Mouse (Mus musculus) heart, adult 2 months (tissue): ENCODE measurements around the gene Ada. TPM values are rescaled to one million over a fixed set of nuclear protein-coding genes. Genes with fewer than 3 reads are reported as not detected.

Experiments
- DNase-seq, 2 experiments: peaks; one replicate each; pipeline ENCODE4 v3.0.0; 2021
- H3K27ac ChIP-seq: fragments of 200-600 bp; 2 replicates; pipeline ENCODE4 v1.8.1; 2022
- H3K27me3 ChIP-seq: fragments of 200-500 bp; 2 replicates; pipeline ENCODE4 v1.6.1; 2012; ENCODE audit warnings: mild to moderate bottlenecking, low read length, inconsistent platforms, mixed read lengths; ENCODE audit not compliant: control insufficient read depth, insufficient read depth
- H3K36me3 ChIP-seq: fragments of 200-500 bp; 2 replicates; pipeline ENCODE4 v1.6.1; 2012; ENCODE audit warnings: low read length, inconsistent platforms; ENCODE audit not compliant: control insufficient read depth, insufficient read depth
- H3K4me1 ChIP-seq: fragments of 200-500 bp; 2 replicates; pipeline ENCODE4 v1.6.1; 2011; ENCODE audit warnings: low read length; ENCODE audit not compliant: control insufficient read depth, insufficient read depth
- H3K4me3 ChIP-seq: fragments of 200-600 bp; 2 replicates; pipeline ENCODE4 v1.8.1; 2022
- H3K79me2 ChIP-seq: fragments of 200-500 bp; replicated peaks from 2 replicates; pipeline ENCODE4 v1.6.1; 2012; ENCODE audit warnings: mild to moderate bottlenecking, inconsistent platforms, low read length, moderate library complexity, mixed read lengths; ENCODE audit not compliant: control insufficient read depth, insufficient read depth
- H3K9ac ChIP-seq: fragments of 200-500 bp; 2 replicates; pipeline ENCODE4 v1.6.1; 2012; ENCODE audit warnings: low read depth, mild to moderate bottlenecking, control low read depth, inconsistent platforms, low read length, mixed read lengths
- CTCF ChIP-seq: fragments of 200-600 bp; IDR thresholded peaks from 2 replicates; pipeline ENCODE4 v1.8.1; 2022; ENCODE audit warnings: antibody characterized with exemption, mild to moderate bottlenecking, moderate library complexity
- EP300 ChIP-seq: fragments of 200-500 bp; IDR thresholded peaks from 2 replicates; pipeline ENCODE4 v1.6.1; 2011; ENCODE audit warnings: low read depth, low read length, control low read depth; ENCODE audit not compliant: insufficient read depth
- POLR2A ChIP-seq: fragments of 200-500 bp; IDR thresholded peaks from 2 replicates; pipeline ENCODE4 v1.6.1; 2011; ENCODE audit warnings: mild to moderate bottlenecking, low read depth, low read length, control low read depth; ENCODE audit not compliant: insufficient read depth
- WGBS: fragments of 180-500 bp; shearing (Covaris S2); methylation state at CpG from one replicate; pipeline ENCODE4 v1.1.7; 2018; 5-methylcytosine and 5-hydroxymethylcytosine counted together
- intact Hi-C: fragments of 180-260 bp; cut with DNase I; formaldehyde crosslinking; loops from one replicate; pipeline ENCODE4 v1.15.1; 2025
- polyA plus RNA-seq: library from polyadenylated mRNA; depleted of rRNA; stranded (reverse); fragments of >200 nt; gene quantifications from 2 replicates; pipeline ENCODE4 v1.2.3, GENCODE M21; 2012
- total RNA-seq, 2 experiments: library from RNA; stranded (reverse); gene quantifications; 2 replicates each; pipeline ENCODE4 v1.2.3; 2021

The Ada gene
- total and polyA plus RNA-seq, 3 experiments, result 0.61 to 1.0 (median 0.65) TPM

DNA sequence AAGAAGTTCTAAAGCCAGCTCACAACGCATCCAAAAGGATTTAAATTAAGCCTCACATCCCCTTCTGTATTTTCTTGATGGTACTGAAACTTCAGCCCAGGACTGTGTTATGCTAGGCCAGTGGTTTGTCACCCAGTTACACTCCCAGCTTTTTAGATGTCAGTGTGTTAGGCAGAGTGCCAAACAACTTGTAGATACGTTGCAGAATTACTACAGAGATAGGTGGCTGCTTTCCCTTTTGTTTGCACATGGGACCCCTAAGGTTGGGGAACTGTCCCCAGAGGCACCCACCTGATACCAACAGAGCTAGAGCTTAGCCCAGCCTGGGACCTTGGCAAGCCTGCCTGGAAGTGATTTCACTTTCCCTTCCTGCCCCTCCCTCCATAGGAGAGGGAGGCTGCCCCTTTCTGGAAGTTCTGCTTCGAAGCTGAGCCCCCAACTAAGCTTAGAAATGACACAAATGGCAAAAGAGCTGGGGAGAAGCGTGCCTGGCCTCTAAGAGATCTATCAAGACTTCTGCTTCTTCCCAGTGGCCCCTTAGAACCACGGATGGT, 39.4 kb downstream of the Ada start:
- 0 out of 2 replicates have a peak overlapping the region, but pooled peaks have one; percentile 26 for H3K9ac ChIP-seq

GRCm38 (mm10) chr2:163710000-163710399, 40.0 kb downstream of the Ada start:
- no peak for DNase-seq
- no peak overlapping the region for H3K9ac ChIP-seq
- intact Hi-C loops, result loop anchor here (2.0 kb wide), 1 partner anchor 17 kb away; no protein-coding TSS in a partner anchor
- H3K79me2 ChIP-seq, result peaks cover 5% of the 10 kb centered on the region
- H3K4me1 ChIP-seq, result peaks cover 32% of the 10 kb centered on the region
- 67% methylated on average over 9 of the region's 9 CpGs for WGBS
- peak overlapping the region; percentile 85 for H3K27ac ChIP-seq
- H3K4me3 ChIP-seq, result no peak overlapping the region
- H3K27me3 ChIP-seq, result no peaks in the 10 kb centered on the region
- TF ChIP-seq EP300 (no peak), CTCF (no peak), POLR2A (no peak)
- peaks cover 42% of the 10 kb centered on the region for H3K36me3 ChIP-seq

More for the DNA sequence above, 39.4 kb downstream of the Ada start:
- intact Hi-C loops, result loop anchor here (1.0 to 2.0 kb wide), 2 partner anchors 18 to 115 kb away; no protein-coding TSS in a partner anchor
- Histone ChIP-seq H3K27ac (peak overlapping the region; percentile 85), H3K36me3 (peaks cover 39% of the 10 kb centered on the region), H3K79me2 (peaks cover 3% of the 10 kb centered on the region; the same call in 1 of the 2 replicates), H3K27me3 (no peaks in the 10 kb centered on the region), H3K4me1 (peaks cover 33% of the 10 kb centered on the region), H3K4me3 (no peak overlapping the region; the same call in 1 of the 2 replicates)
- DNase-seq, result peak; percentile 70 to 74
- 0 out of 2 replicates have a peak, but pooled peaks have one; percentile 7 for TF ChIP-seq CTCF
- TF ChIP-seq POLR2A, result no peak
- 0 out of 2 replicates have a peak, but pooled peaks have one; percentile 26 for TF ChIP-seq EP300
- 33% methylated on average over 5 of the region's 5 CpGs for WGBS

GRCm38 (mm10) chr2:163708763-163709250, 41.2 kb downstream of the Ada start:
- peaks cover 34% of the 10 kb centered on the region for H3K4me1 ChIP-seq
- 38% methylated on average over 6 of the region's 6 CpGs for WGBS
- intact Hi-C loops, result no loop called here
- peaks cover 5% of the 10 kb centered on the region for H3K79me2 ChIP-seq
- no peaks in the 10 kb centered on the region for H3K27me3 ChIP-seq
- no peak overlapping the region for H3K4me3 ChIP-seq
- H3K36me3 ChIP-seq, result peaks cover 48% of the 10 kb centered on the region
- no peak for TF ChIP-seq POLR2A
- TF ChIP-seq EP300, result no peak
- TF ChIP-seq CTCF, result no peak
- peak overlapping the region; percentile 13; the same call in 1 of the 2 replicates for H3K27ac ChIP-seq
- DNase-seq, result no peak
- H3K9ac ChIP-seq, result no peak overlapping the region

- TF ChIP-seq CTCF (no peak), POLR2A (no peak), EP300 (no peak)
- Histone ChIP-seq H3K9ac (no peak overlapping the region), H3K4me1 (peaks cover 34% of the 10 kb centered on the region), H3K4me3 (no peak overlapping the region), H3K27me3 (no peaks in the 10 kb centered on the region), H3K27ac (peak overlapping the region; percentile 13), H3K36me3 (peaks cover 53% of the 10 kb centered on the region), H3K79me2 (peaks cover 5% of the 10 kb centered on the region)
- no peak for DNase-seq
- WGBS, result 27% methylated on average over 5 of the region's 5 CpGs
- intact Hi-C loops, result no loop called here
These were observed 41.7 kb downstream of the Ada start for GRCm38 (mm10) chr2:163708321-163708720.

- Histone ChIP-seq H3K27me3 (no peaks in the 10 kb centered on the region), H3K27ac (peak overlapping the region; percentile 67), H3K36me3 (peaks cover 41% of the 10 kb centered on the region), H3K9ac (peak overlapping the region; percentile 14; the same call in 1 of the 2 replicates), H3K4me3 (no peak overlapping the region), H3K4me1 (peaks cover 28% of the 10 kb centered on the region), H3K79me2 (peaks cover 4% of the 10 kb centered on the region)
- 50% methylated on average over 5 of the region's 5 CpGs for WGBS
- intact Hi-C loops, result no loop called here
- no peak for TF ChIP-seq EP300
- no peak for DNase-seq
These were observed 46.3 kb downstream of the Ada start for GRCm38 (mm10) chr2:163703599-163704260.

- no peak for DNase-seq
- peaks cover 40% of the 10 kb centered on the region for H3K36me3 ChIP-seq
- H3K4me1 ChIP-seq, result peaks cover 31% of the 10 kb centered on the region
- no peak overlapping the region for H3K4me3 ChIP-seq
- WGBS, result 36% methylated on average over 5 of the region's 5 CpGs
- peaks cover 4% of the 10 kb centered on the region for H3K79me2 ChIP-seq
- intact Hi-C loops, result no loop called here
- H3K27ac ChIP-seq, result peak overlapping the region; percentile 67
- peak overlapping the region; percentile 42; the same call in 1 of the 2 replicates for H3K9ac ChIP-seq
- H3K27me3 ChIP-seq, result no peaks in the 10 kb centered on the region
- TF ChIP-seq CTCF, result no peak
- no peak for TF ChIP-seq EP300
- TF ChIP-seq POLR2A, result no peak
These were observed 47.1 kb downstream of the Ada start for GRCm38 (mm10) chr2:163702921-163703320.
